Mouse (Mus musculus): ENCODE results near the gene Gm28230. TPM values are rescaled to one million over a fixed set of nuclear protein-coding genes. Genes with fewer than 3 reads are reported as not detected.

The Gm28230 gene
- polyA plus RNA-seq, 1 experiment, result not detected

DNA sequence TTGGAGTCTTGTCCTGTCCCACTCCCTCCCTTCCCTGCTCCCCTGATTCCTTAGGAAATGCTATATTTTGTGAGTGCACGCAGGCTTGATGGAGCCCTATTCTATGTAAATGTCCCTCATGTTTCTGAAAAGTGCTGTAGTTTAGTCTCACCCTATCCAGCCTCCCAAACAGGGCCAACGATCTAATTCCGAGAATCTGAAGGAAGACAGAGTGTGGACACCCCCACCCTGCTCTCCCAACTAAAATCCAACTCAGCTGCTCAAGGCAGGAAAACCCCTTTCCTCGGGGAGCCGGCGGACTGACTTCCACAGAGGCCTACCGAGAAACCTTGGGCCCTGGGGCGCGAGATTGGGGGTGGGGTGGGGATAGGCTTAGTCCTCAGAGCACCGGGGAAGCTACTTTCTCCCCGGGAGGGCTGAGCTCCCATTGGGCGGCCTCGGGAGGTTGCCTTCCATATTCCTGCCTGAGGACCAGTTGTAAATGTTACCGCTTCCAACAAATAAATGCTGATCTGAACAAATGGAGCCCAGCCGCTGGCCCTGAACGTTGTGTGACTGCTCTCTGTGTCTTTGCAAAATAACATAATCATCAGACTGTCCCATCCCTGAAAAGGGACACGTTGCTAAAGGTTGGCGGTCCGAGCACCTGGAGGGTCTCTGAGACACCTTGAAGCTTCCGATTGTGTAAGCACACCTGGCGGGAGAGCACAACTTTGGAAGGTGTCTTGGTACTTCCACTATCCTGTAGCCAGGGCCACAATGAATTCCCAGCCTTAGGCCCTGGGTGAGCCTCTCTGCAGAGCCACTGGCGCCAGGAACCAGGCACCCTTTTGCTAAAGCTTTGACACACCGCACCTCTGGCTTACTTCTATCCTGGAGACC, 26.6 kb upstream of the Gm28230 start:
- WGBS, result 25% methylated on average over 23 of the region's 23 CpGs
- no peaks in the 10 kb centered on the region for H3K4me1 ChIP-seq (ENCODE audit: control insufficient read depth, insufficient read depth, low read length)
- no peak overlapping the region for H3K27ac ChIP-seq (ENCODE audit: control insufficient read depth, insufficient read depth, low read depth, low read length, poor library complexity)
- TF ChIP-seq CTCF (IDR thresholded peaks at IDR 0.05; ENCODE audit: control insufficient read depth, insufficient read depth, low read length) (no peak), POLR2A (IDR thresholded peaks at IDR 0.05; ENCODE audit: borderline replicate concordance, control insufficient read depth, low read depth, low read length) (no peak)
- no peak overlapping the region for H3K4me3 ChIP-seq (replicated peaks; ENCODE audit: control insufficient read depth, low read depth, low read length)

DNA sequence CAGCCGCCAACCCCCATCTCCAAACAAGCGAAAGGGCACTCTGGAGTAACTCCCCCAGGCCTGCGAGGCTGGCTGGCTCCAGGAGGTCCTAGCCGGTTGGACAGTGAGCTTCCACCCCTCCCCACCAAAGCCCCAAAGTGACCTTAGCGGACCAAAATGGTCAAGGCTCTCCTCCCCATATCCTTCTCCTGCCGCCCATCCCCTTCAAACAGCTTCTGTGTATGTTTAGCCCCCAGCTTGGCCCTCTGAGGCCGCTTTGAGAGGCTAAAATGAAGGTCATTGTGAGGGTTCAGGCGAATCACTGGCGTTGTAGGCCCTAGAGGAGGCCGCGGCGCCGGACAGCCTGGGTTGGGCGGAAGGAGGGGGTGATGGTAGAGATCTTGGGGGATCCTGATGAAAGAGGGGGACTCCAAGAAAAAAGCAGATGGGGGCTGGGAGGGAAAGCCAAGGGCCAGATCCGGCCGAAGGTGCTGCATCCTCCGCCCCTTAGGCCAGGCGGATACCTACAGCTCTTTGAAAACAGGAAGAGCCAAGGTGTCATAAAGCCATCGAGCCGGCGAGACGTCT, 25.9 kb upstream of the Gm28230 start:
- Histone ChIP-seq H3K4me1 (ENCODE audit: control insufficient read depth, insufficient read depth, low read length) (no peaks in the 10 kb centered on the region), H3K27ac (ENCODE audit: control insufficient read depth, insufficient read depth, low read depth, low read length, poor library complexity) (no peak overlapping the region), H3K4me3 (replicated peaks; ENCODE audit: control insufficient read depth, low read depth, low read length) (no peak overlapping the region)
- WGBS, result 22% methylated on average over 22 of the region's 22 CpGs
- TF ChIP-seq CTCF (IDR thresholded peaks at IDR 0.05; ENCODE audit: control insufficient read depth, insufficient read depth, low read length) (no peak), POLR2A (IDR thresholded peaks at IDR 0.05; ENCODE audit: borderline replicate concordance, control insufficient read depth, low read depth, low read length) (no peak)

DNA sequence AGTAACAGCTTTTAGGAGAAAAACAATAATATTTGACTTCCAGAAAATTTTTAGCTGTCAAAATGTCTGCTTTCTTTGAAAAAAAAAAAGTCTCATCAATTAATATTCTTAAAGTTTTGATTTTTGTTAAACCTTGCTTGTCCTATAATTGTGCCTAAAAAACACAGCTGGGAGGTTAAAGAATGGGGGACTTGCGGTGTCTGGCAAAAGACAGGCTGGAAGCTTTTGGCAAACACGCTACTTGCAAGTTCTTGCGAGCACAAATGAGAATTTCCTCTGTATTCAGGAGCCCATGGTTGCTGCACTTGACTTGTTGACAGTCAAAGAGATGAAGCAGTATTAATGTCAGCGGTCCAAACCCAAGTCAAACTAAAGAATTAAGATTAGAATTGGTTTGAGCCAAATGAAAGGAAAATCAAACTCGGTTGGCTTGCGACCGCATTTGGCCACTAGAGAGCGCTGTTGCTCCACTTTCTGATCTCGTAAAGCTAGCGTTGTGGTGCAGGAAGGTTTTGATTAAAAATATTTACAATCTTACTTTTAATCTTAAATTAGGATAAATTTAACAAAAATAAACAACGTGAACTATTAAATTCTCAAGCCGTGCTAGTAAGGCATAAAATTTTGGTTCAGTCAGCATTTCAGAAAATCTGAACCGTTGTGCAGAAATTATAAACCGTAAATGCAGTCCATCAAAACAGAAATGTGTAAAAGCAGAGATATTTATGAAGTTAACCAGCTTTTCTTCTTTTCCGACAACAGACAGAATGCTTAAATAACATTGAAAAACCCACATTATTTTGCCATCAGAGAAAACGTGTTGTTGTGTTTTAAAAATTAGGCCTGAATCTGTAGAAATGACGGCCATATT, 24.3 kb upstream of the Gm28230 start:
- 17% methylated on average over 17 of the region's 17 CpGs for WGBS
- H3K4me1 ChIP-seq (ENCODE audit: control insufficient read depth, insufficient read depth, low read length), result no peaks in the 10 kb centered on the region
- H3K27ac ChIP-seq (ENCODE audit: control insufficient read depth, insufficient read depth, low read depth, low read length, poor library complexity), result no peak overlapping the region
- no peak overlapping the region for H3K4me3 ChIP-seq (replicated peaks; ENCODE audit: control insufficient read depth, low read depth, low read length)
- TF ChIP-seq CTCF (IDR thresholded peaks at IDR 0.05; ENCODE audit: control insufficient read depth, insufficient read depth, low read length) (peak; percentile 80), POLR2A (IDR thresholded peaks at IDR 0.05; ENCODE audit: borderline replicate concordance, control insufficient read depth, low read depth, low read length) (no peak)

DNA sequence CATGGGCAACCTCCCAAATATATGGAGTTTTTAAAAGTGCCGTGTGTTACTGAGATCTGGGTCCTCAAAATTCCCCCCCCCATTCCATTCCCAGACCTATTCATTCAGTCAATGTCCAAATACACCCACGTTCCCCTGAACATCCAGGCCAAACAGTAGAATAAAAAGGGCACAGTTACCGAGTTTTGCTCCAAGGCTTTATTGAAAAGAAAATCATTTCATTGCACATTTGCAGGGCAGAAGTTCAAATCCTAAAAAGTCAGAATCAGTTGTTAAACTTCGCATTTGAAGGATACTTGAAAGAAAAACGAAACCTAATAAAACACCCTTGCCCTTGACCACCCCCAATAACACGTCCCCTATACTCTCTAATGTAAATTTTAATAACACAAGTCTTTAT, 23.7 kb upstream of the Gm28230 start:
- Histone ChIP-seq H3K27ac (ENCODE audit: control insufficient read depth, insufficient read depth, low read depth, low read length, poor library complexity) (no peak overlapping the region), H3K4me3 (replicated peaks; ENCODE audit: control insufficient read depth, low read depth, low read length) (no peak overlapping the region), H3K4me1 (ENCODE audit: control insufficient read depth, insufficient read depth, low read length) (no peaks in the 10 kb centered on the region)
- 46% methylated on average over 6 of the region's 6 CpGs for WGBS
- TF ChIP-seq POLR2A (IDR thresholded peaks at IDR 0.05; ENCODE audit: borderline replicate concordance, control insufficient read depth, low read depth, low read length), result no peak
- no peak for TF ChIP-seq CTCF (IDR thresholded peaks at IDR 0.05; ENCODE audit: control insufficient read depth, insufficient read depth, low read length)

DNA sequence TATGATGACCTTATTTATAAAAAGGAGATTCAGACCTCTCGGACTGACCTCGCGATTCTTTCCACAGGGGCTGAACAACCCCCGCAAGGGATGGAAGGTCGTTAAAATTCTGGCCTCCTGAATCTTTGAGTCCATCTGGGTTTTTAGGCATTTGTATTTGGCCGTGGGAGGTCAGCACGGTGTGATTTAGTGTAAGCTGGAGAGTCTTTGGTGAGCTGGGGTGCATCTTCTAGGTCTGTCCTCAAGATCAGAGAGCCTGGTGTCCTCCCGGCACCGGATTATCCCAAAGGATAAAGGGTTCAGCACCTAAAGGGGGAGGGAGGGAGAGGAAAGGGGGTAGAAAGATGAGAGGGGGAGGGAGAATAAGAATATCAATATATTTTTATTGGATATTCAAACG, 23.2 kb upstream of the Gm28230 start:
- TF ChIP-seq POLR2A (IDR thresholded peaks at IDR 0.05; ENCODE audit: borderline replicate concordance, control insufficient read depth, low read depth, low read length) (no peak), CTCF (IDR thresholded peaks at IDR 0.05; ENCODE audit: control insufficient read depth, insufficient read depth, low read length) (no peak)
- Histone ChIP-seq H3K4me1 (ENCODE audit: control insufficient read depth, insufficient read depth, low read length) (no peaks in the 10 kb centered on the region), H3K4me3 (replicated peaks; ENCODE audit: control insufficient read depth, low read depth, low read length) (no peak overlapping the region), H3K27ac (ENCODE audit: control insufficient read depth, insufficient read depth, low read depth, low read length, poor library complexity) (no peak overlapping the region)
- WGBS, result 33% methylated on average over 10 of the region's 10 CpGs

DNA sequence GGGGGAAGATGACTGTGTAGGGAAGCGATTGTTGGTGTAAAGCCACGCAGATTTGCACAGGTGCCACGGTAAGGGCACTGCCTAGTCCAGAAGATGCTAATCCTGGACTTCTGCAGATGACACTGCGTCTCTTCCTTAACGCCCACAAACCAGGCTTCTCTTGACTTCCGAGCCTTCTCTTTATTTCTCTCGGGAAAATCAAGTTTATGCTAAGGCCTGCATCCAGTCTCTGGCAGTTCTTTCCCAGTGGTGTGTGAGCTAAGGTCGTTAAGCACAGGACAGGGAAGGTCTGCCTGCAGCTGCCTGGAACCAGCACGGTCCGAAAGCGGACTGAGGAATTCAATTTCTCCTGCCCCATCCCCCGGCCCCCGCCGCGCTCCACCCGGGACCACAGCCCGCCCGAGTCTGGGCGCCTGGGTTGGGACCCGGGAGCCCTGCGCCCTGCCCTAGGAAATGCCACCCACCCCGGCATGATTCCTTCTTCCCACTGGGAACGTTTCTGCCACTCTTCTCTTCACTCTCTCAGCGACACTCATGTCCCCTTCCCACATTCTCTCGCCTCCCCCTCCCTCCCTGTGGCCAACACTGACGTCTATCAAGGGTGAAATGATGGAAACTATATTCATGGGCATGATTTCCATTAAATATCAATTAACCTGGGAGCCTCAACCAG, 22.7 kb upstream of the Gm28230 start:
- TF ChIP-seq CTCF (IDR thresholded peaks at IDR 0.05; ENCODE audit: control insufficient read depth, insufficient read depth, low read length) (no peak), POLR2A (IDR thresholded peaks at IDR 0.05; ENCODE audit: borderline replicate concordance, control insufficient read depth, low read depth, low read length) (no peak)
- 12% methylated on average over 26 of the region's 26 CpGs for WGBS
- H3K4me3 ChIP-seq (replicated peaks; ENCODE audit: control insufficient read depth, low read depth, low read length), result no peak overlapping the region
- no peak overlapping the region for H3K27ac ChIP-seq (ENCODE audit: control insufficient read depth, insufficient read depth, low read depth, low read length, poor library complexity)
- H3K4me1 ChIP-seq (ENCODE audit: control insufficient read depth, insufficient read depth, low read length), result no peaks in the 10 kb centered on the region

DNA sequence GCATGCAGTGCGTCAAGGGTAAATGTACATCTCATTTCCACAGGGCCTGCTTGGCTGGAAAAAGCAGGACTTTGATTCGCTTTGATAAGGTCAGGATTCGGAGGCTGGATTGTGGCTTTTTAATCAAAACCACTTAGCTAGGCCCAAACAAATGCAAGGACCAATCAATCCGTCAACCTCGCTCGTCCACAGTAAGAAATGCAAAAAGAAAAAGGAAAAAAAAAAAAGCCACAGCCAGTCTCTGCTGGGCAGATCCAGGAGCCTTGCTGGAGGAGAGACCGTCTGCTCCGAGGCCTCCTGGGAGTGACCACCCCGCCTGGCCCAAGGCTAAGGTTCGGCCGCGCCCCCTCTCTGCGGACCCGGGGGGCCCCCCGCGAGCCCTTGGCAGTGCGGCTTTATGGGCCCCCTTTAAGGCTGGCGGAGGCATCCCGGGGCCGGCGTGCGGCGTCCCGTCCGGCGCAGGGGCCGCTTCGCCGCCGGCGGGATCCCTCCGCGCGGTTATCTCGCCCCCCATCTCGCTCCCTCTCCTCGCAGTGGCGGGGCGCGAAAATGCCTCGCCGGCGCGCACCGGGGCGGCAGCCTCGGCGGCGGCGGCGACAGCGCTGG, 22.0 kb upstream of the Gm28230 start, which contains the start of gene Hoxd8:
Hoxd8 (plus strand) TSS at position 223 of the 606 bp plus-strand sequence.
- Histone ChIP-seq H3K4me3 (replicated peaks; ENCODE audit: control insufficient read depth, low read depth, low read length) (no peak within 1 kb of the TSS), H3K27ac (ENCODE audit: control insufficient read depth, insufficient read depth, low read depth, low read length, poor library complexity) (no peak within 1 kb of the TSS; the same call in 1 of the 2 replicates), H3K4me1 (ENCODE audit: control insufficient read depth, insufficient read depth, low read length) (no peaks in the 10 kb centered on the region)
- TF ChIP-seq CTCF (IDR thresholded peaks at IDR 0.05; ENCODE audit: control insufficient read depth, insufficient read depth, low read length), result no peak
- no peak for TF ChIP-seq POLR2A (IDR thresholded peaks at IDR 0.05; ENCODE audit: borderline replicate concordance, control insufficient read depth, low read depth, low read length)
- 3% methylated on average over 51 of the region's 52 CpGs for WGBS
